Mouse (Mus musculus) spleen, adult 2 months (tissue): Measurements from ENCODE around the gene Deup1.

ENCODE experiments used
- CTCF ChIP-seq: fragments of 200-500 bp; IDR thresholded peaks from 2 replicates; pipeline ENCODE4 v1.5.1; 2011; ENCODE audit warnings: mild to moderate bottlenecking, inconsistent platforms; ENCODE audit not compliant: insufficient read depth, insufficient read length, insufficient replicate concordance; ENCODE audit errors: extremely low read depth
- POLR2A ChIP-seq: fragments of 200-500 bp; IDR thresholded peaks from 2 replicates; pipeline ENCODE4 v1.6.1; 2011; ENCODE audit warnings: low read depth, low read length, inconsistent platforms

- no peak for TF ChIP-seq POLR2A
- no peak for TF ChIP-seq CTCF
Observed at GRCm38 (mm10) chr9:15578946-15579345, 48.8 kb downstream of the Deup1 start.
